Mouse (Mus musculus) ES-Bruce4 (cell line): ENCODE measurements around the gene Wee1.

Source experiments
- CTCF ChIP-seq: IDR thresholded peaks from one replicate; pipeline ENCODE4 v1.8.1; 2011; ENCODE audit warnings: low read depth, low read length
- EP300 ChIP-seq: IDR thresholded peaks from 2 replicates; pipeline ENCODE4 v1.6.1; 2011; ENCODE audit warnings: low read depth, low read length; ENCODE audit not compliant: insufficient read depth
- POLR2A ChIP-seq: IDR thresholded peaks from one replicate; pipeline ENCODE4 v1.8.1; 2011; ENCODE audit warnings: low read length; ENCODE audit not compliant: insufficient read depth

GRCm38 (mm10) chr7:110120157-110120784 is 1.6 kb upstream of the Wee1 start:
- no peak for TF ChIP-seq CTCF
- no peak for TF ChIP-seq POLR2A
- TF ChIP-seq EP300: no peak
